Mouse (Mus musculus): ENCODE data around the gene Il11.

DNA sequence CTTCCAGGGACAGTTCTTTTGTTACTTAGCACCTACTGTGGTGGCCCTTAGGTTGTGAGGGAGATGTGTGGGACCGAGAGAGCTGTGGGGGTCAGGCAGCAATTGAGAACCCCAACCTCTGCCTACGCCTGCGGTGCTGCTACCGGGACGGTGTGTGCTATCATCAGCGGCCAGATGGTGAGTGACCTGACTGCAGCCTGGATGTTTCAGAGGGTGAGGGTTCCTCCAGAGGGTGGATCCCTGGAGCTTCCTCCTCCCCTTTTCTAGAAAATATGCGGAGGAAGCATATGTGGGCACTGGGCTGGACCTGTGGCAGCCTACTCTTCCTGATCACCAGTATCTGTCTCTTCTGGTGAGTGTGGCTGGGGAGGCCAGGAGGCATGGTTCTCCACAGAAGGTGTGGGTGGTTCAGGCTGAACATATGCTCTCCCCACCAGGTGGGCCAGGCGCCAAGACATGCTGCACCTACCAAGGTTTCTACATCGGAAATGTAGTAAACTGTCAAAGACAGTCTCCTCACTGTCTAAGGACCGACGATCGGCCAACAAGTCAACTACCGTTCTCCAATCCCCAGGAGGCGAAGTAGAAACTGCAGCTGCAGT is 1.1 kb upstream of the Il11 start:
- TF ChIP-seq CTCF (IDR thresholded peaks at IDR 0.05; ENCODE audit: borderline replicate concordance, insufficient read depth, low read length) (no peak), POLR2A (IDR thresholded peaks at IDR 0.05; ENCODE audit: low read depth, low read length) (no peak)

Measured in embryonic fibroblast, embryonic 13.5 days (primary cell).